Mouse (Mus musculus) forebrain, embryonic 16.5 days (tissue): ENCODE measurements at regions not wholly inside any gene's neighbourhood (a gene's known extent, or its start where the extent isn't known, plus 50 kb on each side); places are given as distances from the start of the nearest gene placed in this dataset.
A peak's percentile ranks its signal among the peaks of the same experiment; 100 is the strongest.

ENCODE experiments used
- ATAC-seq: fragments of 200-750 bp; cut with Nextera tagmentation; 2 replicates; pipeline ENCODE4 v1.8.0; 2017; ENCODE audit warnings: mild to moderate bottlenecking, moderate library complexity
- H3K27ac ChIP-seq: fragments of 300-500 bp; sonication (generic); 2 replicates; pipeline ENCODE4 v1.5.1; 2014; ENCODE audit warnings: low read length, control low read depth
- H3K27me3 ChIP-seq: fragments of 300-500 bp; sonication (generic); replicated peaks from 2 replicates; pipeline ENCODE4 v1.6.1; 2014; ENCODE audit warnings: low read length; ENCODE audit not compliant: control insufficient read depth, insufficient read depth
- H3K36me3 ChIP-seq: fragments of 300-500 bp; sonication (generic); 2 replicates; pipeline ENCODE4 v1.6.1; 2014; ENCODE audit not compliant: control insufficient read depth, insufficient read depth
- H3K4me1 ChIP-seq: fragments of 300-500 bp; sonication (generic); replicated peaks from 2 replicates; pipeline ENCODE4 v1.6.1; 2014; ENCODE audit warnings: low read length; ENCODE audit not compliant: control insufficient read depth, insufficient read depth
- H3K4me2 ChIP-seq: fragments of 300-500 bp; sonication (generic); 2 replicates; pipeline ENCODE4 v1.6.1; 2014; ENCODE audit warnings: mild to moderate bottlenecking, low read length, control low read depth
- H3K4me3 ChIP-seq: fragments of 300-500 bp; sonication (generic); replicated peaks from 2 replicates; pipeline ENCODE4 v1.5.1; 2014; ENCODE audit warnings: mild to moderate bottlenecking, low read length, control low read depth
- H3K9ac ChIP-seq: fragments of 300-500 bp; sonication (generic); replicated peaks from 2 replicates; pipeline ENCODE4 v1.6.1; 2014; ENCODE audit warnings: low read depth, low read length, control low read depth
- H3K9me3 ChIP-seq: fragments of 300-500 bp; sonication (generic); 2 replicates; pipeline ENCODE4 v1.6.1; 2016; ENCODE audit warnings: low read length; ENCODE audit not compliant: control insufficient read depth
- WGBS: fragments of 180-500 bp; shearing (Covaris S2); extraction: QIAGEN DNeasy Blood & Tissue Kit; methylation state at CpG from one replicate; pipeline ENCODE4 v1.1.7; 2014; 5-methylcytosine and 5-hydroxymethylcytosine counted together

GRCm38 (mm10) chr1:55903177-55903576 lies 497.5 kb downstream of the Plcl1 start:
- H3K9me3 ChIP-seq, result no peaks in the 10 kb centered on the region
- no peaks in the 10 kb centered on the region for H3K27me3 ChIP-seq
- no peak overlapping the region for H3K27ac ChIP-seq
- H3K4me2 ChIP-seq, result no peak overlapping the region
- H3K36me3 ChIP-seq, result no peaks in the 10 kb centered on the region
- no peaks in the 10 kb centered on the region; the same call in none of the 2 replicates for H3K4me1 ChIP-seq
- no peak overlapping the region for H3K9ac ChIP-seq
- no peak for ATAC-seq
- no peak overlapping the region for H3K4me3 ChIP-seq
- WGBS, result 95% methylated on average over 3 of the region's 3 CpGs

GRCm38 (mm10) chr1:55904571-55904970 lies 498.9 kb downstream of the Plcl1 start:
- no peaks in the 10 kb centered on the region for H3K4me1 ChIP-seq
- no peaks in the 10 kb centered on the region for H3K27me3 ChIP-seq
- H3K9ac ChIP-seq, result no peak overlapping the region
- H3K27ac ChIP-seq, result no peak overlapping the region
- H3K4me3 ChIP-seq, result no peak overlapping the region
- H3K4me2 ChIP-seq, result no peak overlapping the region
- WGBS, result 91% methylated on average over 2 of the region's 2 CpGs
- H3K36me3 ChIP-seq, result no peaks in the 10 kb centered on the region
- no peaks in the 10 kb centered on the region for H3K9me3 ChIP-seq
- ATAC-seq, result no peak

GRCm38 (mm10) chr1:55905232-55905631 lies 499.5 kb downstream of the Plcl1 start:
- Histone ChIP-seq H3K27me3 (no peaks in the 10 kb centered on the region), H3K9ac (no peak overlapping the region), H3K4me3 (no peak overlapping the region), H3K4me1 (no peaks in the 10 kb centered on the region), H3K27ac (no peak overlapping the region), H3K9me3 (no peaks in the 10 kb centered on the region), H3K36me3 (no peaks in the 10 kb centered on the region), H3K4me2 (no peak overlapping the region)
- WGBS, result 97% methylated on average over 4 of the region's 4 CpGs
- no peak for ATAC-seq

- Histone ChIP-seq H3K27me3 (no peaks in the 10 kb centered on the region), H3K27ac (no peak overlapping the region), H3K36me3 (no peaks in the 10 kb centered on the region), H3K4me1 (peaks cover 5% of the 10 kb centered on the region; the same call in 1 of the 2 replicates), H3K9me3 (no peaks in the 10 kb centered on the region), H3K9ac (no peak overlapping the region), H3K4me3 (no peak overlapping the region), H3K4me2 (no peak overlapping the region)
- no peak for ATAC-seq
- 80% methylated on average over 2 of the region's 2 CpGs for WGBS
Measured at GRCm38 (mm10) chr1:55910024-55910423, 504.3 kb downstream of the Plcl1 start.

GRCm38 (mm10) chr1:55914284-55914683 lies 508.6 kb downstream of the Plcl1 start:
- ATAC-seq, result peak; percentile 64
- Histone ChIP-seq H3K27ac (no peak overlapping the region), H3K9ac (no peak overlapping the region), H3K4me2 (no peak overlapping the region), H3K9me3 (no peaks in the 10 kb centered on the region), H3K4me3 (no peak overlapping the region), H3K4me1 (peaks cover 5% of the 10 kb centered on the region; the same call in 1 of the 2 replicates), H3K36me3 (no peaks in the 10 kb centered on the region), H3K27me3 (no peaks in the 10 kb centered on the region)
- 5% methylated on average over 3 of the region's 3 CpGs for WGBS

GRCm38 (mm10) chr1:55915940-55916339 lies 510.2 kb downstream of the Plcl1 start:
- WGBS, result 42% methylated on average over 11 of the region's 11 CpGs
- ATAC-seq, result no peak
- H3K9me3 ChIP-seq, result no peaks in the 10 kb centered on the region
- H3K9ac ChIP-seq, result no peak overlapping the region
- H3K4me1 ChIP-seq, result peaks cover 5% of the 10 kb centered on the region
- no peaks in the 10 kb centered on the region for H3K36me3 ChIP-seq
- H3K4me2 ChIP-seq, result no peak overlapping the region
- H3K4me3 ChIP-seq, result no peak overlapping the region
- no peaks in the 10 kb centered on the region for H3K27me3 ChIP-seq
- 0 out of 2 replicates have a peak overlapping the region, but pooled peaks have one; percentile 25 for H3K27ac ChIP-seq

- Histone ChIP-seq H3K27ac (peak overlapping the region; percentile 34), H3K4me2 (no peak overlapping the region), H3K4me3 (no peak overlapping the region), H3K4me1 (peaks cover 4% of the 10 kb centered on the region), H3K9ac (no peak overlapping the region), H3K36me3 (no peaks in the 10 kb centered on the region), H3K27me3 (no peaks in the 10 kb centered on the region), H3K9me3 (no peaks in the 10 kb centered on the region)
- no peak for ATAC-seq
Measured at GRCm38 (mm10) chr1:55919516-55919915, 513.8 kb downstream of the Plcl1 start.

- no peak for ATAC-seq
- Histone ChIP-seq H3K27me3 (no peaks in the 10 kb centered on the region), H3K27ac (no peak overlapping the region), H3K4me2 (no peak overlapping the region), H3K4me3 (no peak overlapping the region), H3K9ac (no peak overlapping the region), H3K9me3 (no peaks in the 10 kb centered on the region), H3K4me1 (no peaks in the 10 kb centered on the region), H3K36me3 (no peaks in the 10 kb centered on the region)
- WGBS, result 66% methylated on average over 3 of the region's 3 CpGs
Measured at GRCm38 (mm10) chr1:55946786-55947549, 541.2 kb downstream of the Plcl1 start.

GRCm38 (mm10) chr1:55947618-55948283 lies 542.0 kb downstream of the Plcl1 start:
- Histone ChIP-seq H3K4me1 (no peaks in the 10 kb centered on the region), H3K4me3 (no peak overlapping the region), H3K9me3 (no peaks in the 10 kb centered on the region), H3K9ac (no peak overlapping the region), H3K4me2 (no peak overlapping the region), H3K27me3 (no peaks in the 10 kb centered on the region), H3K27ac (no peak overlapping the region), H3K36me3 (no peaks in the 10 kb centered on the region)
- 75% methylated on average over 5 of the region's 5 CpGs for WGBS
- no peak for ATAC-seq
